Mouse (Mus musculus) frontal cortex, postnatal 25 days (tissue): ENCODE data around the gene Nppc.

ENCODE experiments used
- DNase-seq, 2 experiments: peaks; one replicate each; pipeline ENCODE4 v3.0.0; 2022; ENCODE audit warnings: low spot score in 2 of 2

Gene Nppc

GRCm38 (mm10) chr1:86652675-86653074 lies 17.7 kb downstream of the Nppc start:
- no peak for DNase-seq

DNA sequence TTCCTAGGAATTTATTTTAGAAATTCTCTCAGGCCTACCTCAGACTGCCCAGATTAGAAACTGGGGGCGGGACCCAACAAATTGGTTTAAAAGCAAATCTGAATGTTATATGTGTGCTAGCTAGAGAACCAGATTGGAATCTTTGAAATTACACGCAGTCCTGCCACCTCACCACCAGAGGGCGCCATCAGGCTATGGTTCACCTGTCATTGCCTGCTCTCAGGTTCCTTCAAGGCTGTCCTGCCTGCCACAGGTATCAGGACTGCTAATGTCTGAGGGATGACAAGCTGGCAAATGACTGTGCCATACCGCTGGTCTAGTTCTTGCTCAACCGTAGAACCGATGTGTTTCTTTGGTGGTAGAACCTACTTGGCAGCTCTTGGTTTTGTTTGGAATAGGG lies 20.1 kb downstream of the Nppc start:
- peak; percentile 32 to 72 for DNase-seq

GRCm38 (mm10) chr1:86647517-86647916 lies 22.9 kb downstream of the Nppc start:
- no peak for DNase-seq

DNA sequence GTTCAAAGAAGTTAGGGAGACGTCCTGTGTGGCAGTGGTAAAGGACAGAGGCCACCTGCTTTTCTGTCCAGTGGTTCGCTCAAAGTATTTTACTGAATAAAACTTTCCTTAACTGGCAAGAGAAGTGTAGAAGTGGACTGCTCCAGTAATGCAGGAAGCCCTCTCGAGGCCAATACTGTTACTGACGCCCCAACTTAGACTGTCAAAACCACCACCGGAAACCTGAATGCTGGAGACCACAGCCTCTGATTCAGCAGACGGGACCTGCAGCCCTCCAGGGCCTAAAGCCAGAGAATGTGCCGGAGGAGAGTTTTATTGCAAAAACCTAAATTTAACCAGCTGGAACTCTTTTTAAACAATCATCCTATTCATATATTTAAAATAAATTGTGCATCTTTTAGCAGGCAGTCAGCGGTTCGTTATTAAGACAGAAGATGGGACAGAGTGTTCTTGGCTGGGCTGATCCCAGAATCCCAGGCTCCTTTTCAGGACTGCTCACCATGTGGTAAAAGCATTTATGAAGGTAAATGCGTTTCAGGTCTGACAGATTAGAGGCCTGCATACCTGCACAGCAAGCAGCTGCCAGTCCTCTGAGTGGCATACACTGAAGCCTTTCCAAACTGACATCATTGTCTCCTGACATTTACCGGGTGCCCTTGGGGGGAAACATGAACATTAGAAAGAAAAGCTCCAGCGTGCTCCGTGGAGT lies 27.1 kb downstream of the Nppc start:
- no peak for DNase-seq

DNA sequence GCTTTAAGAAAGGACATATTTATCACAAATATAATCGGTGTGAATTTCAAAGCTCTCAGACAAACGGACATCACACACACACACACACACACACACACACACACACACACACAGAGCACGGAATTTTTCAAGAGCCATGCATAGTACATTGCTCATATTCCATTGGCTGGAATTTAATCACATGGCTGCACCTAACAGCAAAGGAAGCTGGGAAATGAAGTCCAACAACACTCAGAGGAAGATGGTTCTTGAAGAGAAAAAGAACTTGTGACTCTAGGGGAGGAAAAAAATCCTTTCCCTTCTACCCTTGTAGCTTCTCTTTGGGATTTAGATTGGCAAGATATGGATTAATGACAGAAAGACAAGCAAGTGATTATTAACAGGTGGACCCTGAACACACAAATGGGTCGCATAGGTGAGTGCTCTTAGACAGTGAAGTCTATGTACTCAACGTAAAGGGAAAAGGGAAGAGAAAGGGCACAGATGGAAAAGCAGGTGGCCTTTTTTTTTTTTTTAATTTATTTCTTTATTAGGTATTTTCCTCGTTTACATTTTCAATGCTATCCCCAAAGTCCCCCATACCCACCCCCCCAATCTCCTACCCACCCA lies 35.5 kb downstream of the Nppc start:
- DNase-seq, result no peak

GRCm38 (mm10) chr1:86633840-86634750 lies 36.3 kb downstream of the Nppc start:
- no peak for DNase-seq

DNA sequence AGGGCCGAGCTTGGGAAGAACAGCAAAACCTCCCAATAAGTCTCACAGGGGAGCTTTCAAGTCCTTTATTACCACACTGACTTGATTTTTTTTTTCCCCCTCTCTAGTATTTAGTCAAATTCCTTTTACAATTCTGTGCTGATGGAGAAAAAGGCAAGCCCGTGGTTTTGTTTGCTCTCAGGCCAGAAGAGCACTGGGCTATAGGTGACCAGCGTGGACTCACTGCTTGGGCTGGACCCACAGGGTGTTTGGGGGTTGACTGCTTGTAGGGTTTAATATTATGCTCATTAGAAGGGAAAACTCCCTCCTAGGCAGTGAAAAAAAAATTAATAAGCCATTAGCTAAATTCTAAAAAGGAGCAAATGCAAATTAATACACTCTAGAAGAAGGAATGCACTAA lies 36.9 kb downstream of the Nppc start:
- DNase-seq, result no peak

DNA sequence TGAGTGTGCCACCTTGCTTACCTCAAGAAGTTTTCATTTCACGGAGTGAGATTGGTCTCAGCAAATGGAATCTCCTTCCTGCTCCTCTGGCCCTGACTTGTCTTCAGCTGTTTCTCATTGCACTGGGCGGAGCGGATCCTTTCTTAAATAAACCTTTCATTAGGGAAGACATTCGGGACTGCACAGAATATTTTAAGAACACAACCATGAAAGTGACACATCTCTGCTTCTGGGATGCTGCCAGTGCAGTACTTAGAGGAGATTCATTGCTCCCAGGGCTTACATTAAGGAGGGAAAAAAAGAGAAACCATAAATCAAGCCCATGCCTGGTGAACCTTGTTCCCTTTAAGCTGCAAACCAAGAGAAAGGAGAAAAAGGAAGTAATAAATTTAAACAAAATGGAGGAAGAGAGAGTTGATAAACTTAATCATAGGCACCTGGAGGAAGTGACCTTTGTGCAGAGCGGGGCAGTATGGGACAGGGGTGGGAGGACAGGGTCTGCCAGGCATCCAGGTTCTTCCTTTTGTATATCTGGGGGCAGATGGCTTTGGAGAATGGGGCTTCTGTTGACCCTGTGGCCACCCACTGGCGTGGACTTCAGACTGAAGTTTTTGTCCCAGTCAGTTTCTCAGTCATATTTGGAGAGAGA lies 37.5 kb downstream of the Nppc start:
- no peak for DNase-seq

GRCm38 (mm10) chr1:86630527-86630926 lies 39.8 kb downstream of the Nppc start:
- no peak for DNase-seq

DNA sequence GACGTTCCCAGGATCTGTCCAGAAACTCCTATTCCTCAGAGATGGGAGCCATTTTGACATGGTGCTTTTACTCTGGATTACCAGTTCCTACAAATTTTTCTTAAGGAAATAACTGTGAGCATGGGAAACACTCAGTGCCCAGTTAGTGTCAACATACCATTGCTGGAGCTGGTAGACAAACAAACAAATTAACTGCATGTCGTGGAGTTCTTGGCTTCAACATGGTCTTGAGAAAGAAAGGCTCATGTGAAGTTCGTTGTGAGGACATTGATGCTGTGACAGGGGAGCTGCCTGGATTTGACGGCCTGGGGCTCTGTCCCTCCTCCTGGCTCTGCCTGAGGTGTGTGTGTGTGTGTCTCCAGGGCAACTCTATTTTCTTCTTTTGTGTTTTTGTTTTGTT lies 40.4 kb downstream of the Nppc start:
- no peak for DNase-seq

DNA sequence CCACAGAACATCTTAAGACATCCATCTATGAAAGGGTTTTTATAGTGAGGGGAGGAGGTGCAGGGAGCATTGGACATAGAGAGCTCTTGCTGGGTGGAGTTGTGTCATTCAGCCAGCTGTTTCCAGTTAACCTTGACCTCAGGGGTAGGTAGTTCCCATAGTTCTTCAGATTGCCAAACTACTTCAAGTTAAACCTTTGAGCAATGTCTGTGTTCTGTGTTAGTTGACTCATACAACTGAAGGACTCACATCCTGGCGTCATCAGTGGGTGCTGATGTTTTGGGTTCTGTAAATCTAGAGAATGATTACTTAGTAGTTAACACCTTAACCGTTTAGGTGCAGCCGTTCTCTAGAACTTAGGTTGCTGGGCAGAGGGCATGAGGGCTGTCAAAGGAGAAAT lies 42.1 kb downstream of the Nppc start:
- DNase-seq, result no peak

DNA sequence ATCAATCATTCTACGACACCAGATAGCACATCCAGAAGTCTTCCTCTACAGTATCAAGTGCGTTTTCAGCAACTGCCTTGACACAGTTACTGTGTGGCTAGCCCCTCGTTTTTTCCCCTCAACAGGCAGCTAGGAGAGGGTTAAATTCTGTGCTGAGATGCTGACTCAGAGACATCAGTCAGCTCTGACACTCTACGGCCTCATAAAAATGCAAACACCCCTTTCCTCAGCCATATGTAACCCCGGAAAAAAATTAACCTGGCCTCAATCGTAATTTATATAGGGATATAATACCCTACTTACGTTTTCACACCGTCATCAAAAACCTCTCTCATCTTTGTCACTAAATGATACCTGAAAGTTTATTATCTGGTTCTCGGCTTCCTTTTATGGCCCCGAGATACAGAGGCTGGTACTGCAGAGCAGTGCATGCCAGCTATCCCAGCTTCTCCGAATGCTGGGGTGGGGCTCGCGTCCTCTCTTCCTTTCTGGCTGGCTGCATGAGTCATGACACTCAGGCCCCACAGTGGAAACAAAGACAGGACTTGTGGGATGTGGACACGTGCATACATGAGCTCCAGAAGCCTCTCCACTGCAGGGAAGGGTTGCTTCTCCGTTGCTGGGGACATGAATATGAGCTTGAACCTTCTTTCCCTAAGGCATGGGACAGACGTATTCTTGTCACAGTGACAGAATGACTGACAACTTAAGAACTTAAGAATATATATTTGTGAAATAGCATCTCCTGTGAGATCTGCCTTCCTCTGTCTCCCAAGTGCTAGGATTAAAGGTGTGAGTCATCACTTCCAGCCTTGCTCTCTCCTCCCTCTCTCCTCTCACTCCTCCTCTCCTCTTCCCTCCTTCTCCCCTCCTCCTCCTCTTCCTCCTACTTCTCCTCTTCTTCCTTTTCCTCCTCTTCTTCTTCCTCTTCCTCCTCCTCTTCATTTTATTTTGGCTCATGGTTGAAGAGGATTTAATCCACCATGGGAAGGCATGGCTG lies 47.1 kb downstream of the Nppc start:
- DNase-seq, result no peak

DNA sequence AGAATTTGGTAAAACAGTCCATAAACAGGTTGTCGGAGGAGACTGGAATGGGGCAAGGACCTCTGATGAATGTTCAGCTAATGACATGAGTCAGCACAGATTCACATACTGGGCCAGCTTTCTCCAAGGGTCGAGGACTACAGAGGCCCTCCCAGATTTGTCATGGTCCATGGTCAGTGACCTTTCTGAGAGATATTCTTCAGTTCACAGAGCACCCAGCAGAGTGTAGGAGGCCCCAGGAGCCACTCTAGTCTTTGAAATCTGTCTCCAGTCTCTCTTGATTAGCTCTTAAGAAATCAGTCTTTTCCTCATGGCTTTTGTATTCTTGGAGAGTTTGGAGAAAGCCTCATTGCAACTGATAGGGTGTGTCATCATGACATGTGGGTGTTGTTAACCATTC lies 48.1 kb downstream of the Nppc start:
- DNase-seq, result no peak

- DNase-seq, result peak; percentile 55 to 65
These were observed 51.8 kb downstream of the Nppc start for GRCm38 (mm10) chr1:86618454-86619125.
